Mouse (Mus musculus) stomach, embryonic 14.5 days (tissue): ENCODE measurements around the gene Fam227a. TPM values are rescaled to one million over a fixed set of nuclear protein-coding genes. Genes with fewer than 3 reads are reported as not detected.

Experiments used
- ATAC-seq: fragments of 200-750 bp; cut with Nextera tagmentation; 2 replicates; pipeline ENCODE4 v1.8.0; 2017; ENCODE audit warnings: low read depth, moderate TSS enrichment; ENCODE audit not compliant: insufficient number of reproducible peaks, insufficient read depth, low FRiP score
- H3K27ac ChIP-seq: fragments of 300-500 bp; sonication (generic); 2 replicates; pipeline ENCODE4 v1.5.1; 2014; ENCODE audit warnings: mild to moderate bottlenecking, low read length, moderate library complexity, mixed read lengths
- H3K27me3 ChIP-seq: fragments of 300-500 bp; sonication (generic); 2 replicates; pipeline ENCODE4 v1.6.1; 2014; ENCODE audit warnings: low read length, control low read depth, mixed read lengths; ENCODE audit not compliant: control insufficient read depth, insufficient read depth
- H3K36me3 ChIP-seq: fragments of 300-500 bp; sonication (generic); 2 replicates; pipeline ENCODE4 v1.6.1; 2014; ENCODE audit warnings: mild to moderate bottlenecking, control low read depth, low read length, moderate library complexity, mixed read lengths; ENCODE audit not compliant: control insufficient read depth, insufficient read depth
- H3K4me1 ChIP-seq: fragments of 300-500 bp; sonication (generic); 2 replicates; pipeline ENCODE4 v1.6.1; 2014; ENCODE audit warnings: low read length, control low read depth, mixed read lengths; ENCODE audit not compliant: control insufficient read depth, insufficient read depth
- H3K4me2 ChIP-seq: fragments of 300-500 bp; sonication (generic); replicated peaks from 2 replicates; pipeline ENCODE4 v1.6.1; 2014; ENCODE audit warnings: low read depth, low read length, control low read depth
- H3K4me3 ChIP-seq: fragments of 300-500 bp; sonication (generic); 2 replicates; pipeline ENCODE4 v1.5.1; 2014; ENCODE audit warnings: low read depth, low read length, control low read depth
- H3K9ac ChIP-seq: fragments of 300-500 bp; sonication (generic); replicated peaks from 2 replicates; pipeline ENCODE4 v1.6.1; 2014; ENCODE audit warnings: low read depth, mild to moderate bottlenecking, control low read depth, low read length, moderate library complexity, mixed read lengths
- H3K9me3 ChIP-seq: fragments of 300-500 bp; sonication (generic); 2 replicates; pipeline ENCODE4 v1.6.1; 2016; ENCODE audit warnings: low read depth, low read length, control low read depth; ENCODE audit not compliant: control insufficient read depth
- WGBS: fragments of 180-500 bp; shearing (Covaris S2); extraction: QIAGEN DNeasy Blood & Tissue Kit; methylation state at CpG from one replicate; pipeline ENCODE4 v1.1.7; 2014; 5-methylcytosine and 5-hydroxymethylcytosine counted together
- microRNA-seq: library from miRNA; unstranded; fragments of <30 nt; microRNA quantifications from one replicate; pipeline ENCODE4, GENCODE M21; 2016
- polyA plus RNA-seq: library from polyadenylated mRNA; unstranded; fragments of >200 nt; fragmentation: Nextera tagmentation; extraction: Ambion mirVana; gene quantifications from 2 replicates; pipeline ENCODE4 v1.2.1, GENCODE M21; 2014

The Fam227a gene
- polyA plus RNA-seq, 1 experiment from 2014 or later, result 1.6 TPM

DNA sequence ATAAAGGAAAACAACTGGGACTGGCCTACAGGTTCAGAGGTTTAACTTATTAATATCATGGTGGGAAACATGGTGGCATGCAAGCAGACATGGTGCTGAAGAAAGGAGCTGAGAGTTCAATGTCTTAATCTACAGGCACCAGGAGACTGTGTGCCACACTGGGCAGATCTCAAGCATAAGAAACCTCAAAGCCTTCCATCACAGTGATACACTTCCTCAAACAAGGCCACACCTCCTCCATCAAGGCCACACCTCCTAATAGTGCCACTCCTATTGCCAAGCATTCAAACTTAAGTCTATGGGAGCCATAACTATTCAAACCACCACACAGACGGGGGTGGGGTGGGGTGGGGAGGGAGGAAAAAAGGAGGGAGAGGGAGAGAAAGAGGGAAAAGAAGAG, 77.2 kb downstream of the Fam227a start:
- H3K9ac ChIP-seq, result no peak overlapping the region
- H3K4me1 ChIP-seq, result no peaks in the 10 kb centered on the region
- no peak for ATAC-seq
- no peak overlapping the region for H3K4me2 ChIP-seq
- H3K27me3 ChIP-seq, result no peaks in the 10 kb centered on the region
- H3K9me3 ChIP-seq, result no peaks in the 10 kb centered on the region
- H3K4me3 ChIP-seq, result no peak overlapping the region
- no peak overlapping the region for H3K27ac ChIP-seq
- WGBS, result 71% methylated on average over 1 of the region's 1 CpGs
- H3K36me3 ChIP-seq, result no peaks in the 10 kb centered on the region

DNA sequence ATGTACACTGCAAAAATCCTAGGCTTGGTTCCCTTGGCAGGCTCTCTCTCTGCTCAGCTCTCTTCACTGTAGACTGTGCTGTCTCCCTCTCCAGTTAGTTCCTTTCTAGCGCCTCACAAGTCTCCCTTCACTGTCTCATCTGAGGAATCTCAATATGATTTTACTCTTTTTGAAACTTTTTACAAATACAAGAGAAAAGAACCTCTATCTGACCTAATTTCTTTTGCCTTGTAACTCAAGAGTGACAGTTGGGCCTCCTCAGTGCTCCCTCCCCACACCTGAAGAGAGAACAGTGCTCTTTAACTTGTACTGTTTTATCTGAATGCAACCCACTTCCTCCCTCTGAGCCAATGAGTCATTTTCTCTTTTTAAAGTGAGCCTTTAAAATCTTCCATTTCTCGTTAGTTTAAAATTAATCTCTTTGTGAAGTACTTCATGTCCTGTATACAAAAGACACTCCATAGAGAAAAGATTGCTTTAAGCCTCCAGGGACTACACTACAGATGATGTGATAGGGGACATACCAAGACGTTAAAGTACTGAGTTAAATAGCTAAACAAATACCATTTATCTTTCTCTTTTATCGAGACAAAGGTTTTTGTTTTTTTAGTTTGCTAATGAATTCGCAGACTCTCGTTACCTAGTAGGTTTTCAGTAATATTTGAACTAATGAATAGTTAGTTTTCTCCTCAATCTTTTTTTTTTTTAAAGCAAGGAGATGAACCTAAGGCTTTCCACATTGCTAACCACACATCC, 80.9 kb downstream of the Fam227a start:
- WGBS, result 56% methylated on average over 6 of the region's 6 CpGs
- Histone ChIP-seq H3K27ac (no peak overlapping the region), H3K27me3 (no peaks in the 10 kb centered on the region), H3K4me1 (no peaks in the 10 kb centered on the region), H3K9ac (no peak overlapping the region), H3K36me3 (no peaks in the 10 kb centered on the region), H3K4me3 (no peak overlapping the region), H3K4me2 (no peak overlapping the region), H3K9me3 (no peaks in the 10 kb centered on the region)
- no peak for ATAC-seq

- Histone ChIP-seq H3K4me1 (no peaks in the 10 kb centered on the region), H3K27ac (no peak overlapping the region), H3K9ac (no peak overlapping the region), H3K4me3 (no peak overlapping the region), H3K36me3 (no peaks in the 10 kb centered on the region), H3K4me2 (no peak overlapping the region), H3K27me3 (no peaks in the 10 kb centered on the region), H3K9me3 (no peaks in the 10 kb centered on the region)
- no peak for ATAC-seq
- WGBS, result 95% methylated on average over 2 of the region's 2 CpGs
Observed at GRCm38 (mm10) chr15:79576947-79577346, 81.8 kb downstream of the Fam227a start.

DNA sequence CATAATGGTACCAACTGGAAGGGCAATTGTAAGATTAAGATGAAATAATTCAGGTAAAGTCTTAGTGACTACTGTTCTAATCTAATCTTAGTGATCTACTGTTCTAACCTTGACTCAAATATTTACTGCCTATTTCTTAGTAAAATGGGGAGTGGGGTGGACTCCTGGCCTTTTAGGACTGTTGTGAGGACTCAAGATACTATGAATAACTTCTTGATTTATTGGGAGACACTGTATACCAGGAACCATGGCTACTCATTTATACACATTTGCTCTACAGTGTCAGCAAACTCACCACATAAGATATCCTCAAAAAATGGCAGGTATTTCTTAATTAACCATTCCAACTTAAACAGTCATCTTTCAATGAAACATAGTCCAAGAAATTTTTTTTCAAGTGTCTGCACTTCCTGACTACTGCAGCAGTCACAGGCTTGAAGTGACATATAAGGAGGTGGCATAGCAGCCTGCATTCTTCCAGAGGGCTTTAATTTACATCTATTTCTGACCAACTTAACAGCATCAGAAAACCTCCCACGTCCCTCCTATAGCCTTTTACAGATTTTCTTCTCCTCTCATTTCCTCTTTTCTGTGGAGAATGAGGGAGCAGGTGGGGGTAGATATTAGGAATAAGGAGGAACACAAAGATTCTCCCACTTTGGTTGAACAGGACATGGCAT, 83.1 kb downstream of the Fam227a start:
- ATAC-seq, result no peak
- Histone ChIP-seq H3K27ac (no peak overlapping the region), H3K4me2 (no peak overlapping the region), H3K9ac (no peak overlapping the region), H3K27me3 (no peaks in the 10 kb centered on the region), H3K36me3 (no peaks in the 10 kb centered on the region), H3K4me3 (no peak overlapping the region), H3K4me1 (no peaks in the 10 kb centered on the region), H3K9me3 (no peaks in the 10 kb centered on the region)
- 51% methylated on average over 1 of the region's 1 CpGs for WGBS

DNA sequence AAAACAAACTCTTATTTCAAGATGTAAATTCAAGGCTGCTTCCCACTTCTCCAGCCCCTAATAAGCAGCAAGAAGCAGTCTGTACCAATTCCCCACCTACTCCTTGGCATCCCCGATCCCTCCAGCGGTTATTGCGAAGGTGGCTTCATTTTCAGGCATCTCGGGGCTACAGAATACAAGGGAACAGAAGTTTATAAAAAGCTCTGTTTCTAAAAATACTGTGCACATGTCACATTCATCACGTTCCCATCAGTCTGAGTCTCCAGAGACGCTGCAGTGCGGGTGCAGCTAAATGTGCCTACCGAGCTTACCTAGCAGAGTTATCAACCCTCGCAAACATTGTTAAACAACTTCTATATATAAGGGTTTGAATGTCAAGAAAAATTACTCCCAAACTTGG, 96.3 kb downstream of the Fam227a start:
- Histone ChIP-seq H3K4me2 (no peak overlapping the region), H3K27ac (no peak overlapping the region)
- WGBS, result 52% methylated on average over 9 of the region's 9 CpGs

GRCm38 (mm10) chr15:79559649-79560048, 99.1 kb downstream of the Fam227a start:
- ATAC-seq, result no peak
- 23% methylated on average over 3 of the region's 3 CpGs for WGBS
- H3K9ac ChIP-seq, result no peak overlapping the region

More for the DNA sequence above, 96.3 kb downstream of the Fam227a start:
- no peaks in the 10 kb centered on the region for H3K9me3 ChIP-seq
- H3K9ac ChIP-seq, result no peak overlapping the region
- H3K27me3 ChIP-seq, result no peaks in the 10 kb centered on the region
- H3K4me3 ChIP-seq, result no peak overlapping the region
- no peak for ATAC-seq
- H3K36me3 ChIP-seq, result no peaks in the 10 kb centered on the region
- no peaks in the 10 kb centered on the region for H3K4me1 ChIP-seq

More at GRCm38 (mm10) chr15:79559649-79560048, 99.1 kb downstream of the Fam227a start:
- no peak overlapping the region for H3K4me2 ChIP-seq
- no peak overlapping the region for H3K27ac ChIP-seq
- no peaks in the 10 kb centered on the region for H3K4me1 ChIP-seq
- no peaks in the 10 kb centered on the region for H3K27me3 ChIP-seq
- H3K4me3 ChIP-seq, result no peak overlapping the region
- H3K36me3 ChIP-seq, result no peaks in the 10 kb centered on the region
- no peaks in the 10 kb centered on the region for H3K9me3 ChIP-seq

Small RNA genes within 50 kb of the gene (microRNA-seq; reads per million reads assigned to microRNA genes)
- not detected for gene Gm27903

Other genes with a start within 250 kb of the Fam227a start
- 64.3 and 70.3 TPM in 2 replicates for gene Csnk1e, start 203.4 kb downstream of the Fam227a start, polyA plus RNA-seq
- gene Kcnj4, start 153.7 kb downstream of the Fam227a start, polyA plus RNA-seq, result not detected in 2 replicates
- gene Kdelr3, start 142.5 kb downstream of the Fam227a start, polyA plus RNA-seq, result 82.3 and 83.9 TPM in 2 replicates
- gene Ddx17, start 112.2 kb downstream of the Fam227a start, polyA plus RNA-seq, result 106 and 113 TPM in 2 replicates
- 2.8 and 3.8 TPM in 2 replicates for gene Dmc1, start 53.8 kb downstream of the Fam227a start, polyA plus RNA-seq
- 45.0 and 49.5 TPM in 2 replicates for gene Cby1, start 243 bp upstream of the Fam227a start, polyA plus RNA-seq
- gene Tomm22, start 11.9 kb upstream of the Fam227a start, polyA plus RNA-seq, result 236 and 237 TPM in 2 replicates
- 15.3 and 16.0 TPM in 2 replicates for gene Josd1, start 29.0 kb upstream of the Fam227a start, polyA plus RNA-seq
- 24.7 and 27.2 TPM in 2 replicates for gene Gtpbp1, start 31.9 kb upstream of the Fam227a start, polyA plus RNA-seq
- gene Sun2, start 83.6 kb upstream of the Fam227a start, polyA plus RNA-seq, result 5.7 and 6.8 TPM in 2 replicates
- 58.1 and 60.7 TPM in 2 replicates for gene Dnal4, start 118.9 kb upstream of the Fam227a start, polyA plus RNA-seq
- gene Nptxr, start 145.8 kb upstream of the Fam227a start, polyA plus RNA-seq, result 2.6 and 2.7 TPM in 2 replicates
- 0.77 and 1.3 TPM in 2 replicates for gene Npcd, start 175.3 kb upstream of the Fam227a start, polyA plus RNA-seq
- 38.7 and 40.4 TPM in 2 replicates for gene Cbx6, start 175.7 kb upstream of the Fam227a start, polyA plus RNA-seq
- gene Apobec3, start 232.7 kb upstream of the Fam227a start, polyA plus RNA-seq, result 17.4 and 18.4 TPM in 2 replicates